Mouse (Mus musculus) forebrain, embryonic 16.5 days (tissue): ENCODE data around the gene Alg13. TPM values are rescaled to one million over a fixed set of nuclear protein-coding genes. Genes with fewer than 3 reads are reported as not detected.

Experiments
- ATAC-seq: fragments of 200-750 bp; cut with Nextera tagmentation; 2 replicates; pipeline ENCODE4 v1.8.0; 2017; ENCODE audit warnings: mild to moderate bottlenecking, moderate library complexity
- H3K27ac ChIP-seq: fragments of 300-500 bp; sonication (generic); 2 replicates; pipeline ENCODE4 v1.5.1; 2014; ENCODE audit warnings: low read length, control low read depth
- H3K27me3 ChIP-seq: fragments of 300-500 bp; sonication (generic); replicated peaks from 2 replicates; pipeline ENCODE4 v1.6.1; 2014; ENCODE audit warnings: low read length; ENCODE audit not compliant: control insufficient read depth, insufficient read depth
- H3K36me3 ChIP-seq: fragments of 300-500 bp; sonication (generic); 2 replicates; pipeline ENCODE4 v1.6.1; 2014; ENCODE audit not compliant: control insufficient read depth, insufficient read depth
- H3K4me1 ChIP-seq: fragments of 300-500 bp; sonication (generic); replicated peaks from 2 replicates; pipeline ENCODE4 v1.6.1; 2014; ENCODE audit warnings: low read length; ENCODE audit not compliant: control insufficient read depth, insufficient read depth
- H3K4me2 ChIP-seq: fragments of 300-500 bp; sonication (generic); 2 replicates; pipeline ENCODE4 v1.6.1; 2014; ENCODE audit warnings: mild to moderate bottlenecking, low read length, control low read depth
- H3K4me3 ChIP-seq: fragments of 300-500 bp; sonication (generic); replicated peaks from 2 replicates; pipeline ENCODE4 v1.5.1; 2014; ENCODE audit warnings: mild to moderate bottlenecking, low read length, control low read depth
- H3K9ac ChIP-seq: fragments of 300-500 bp; sonication (generic); replicated peaks from 2 replicates; pipeline ENCODE4 v1.6.1; 2014; ENCODE audit warnings: low read depth, low read length, control low read depth
- H3K9me3 ChIP-seq: fragments of 300-500 bp; sonication (generic); 2 replicates; pipeline ENCODE4 v1.6.1; 2016; ENCODE audit warnings: low read length; ENCODE audit not compliant: control insufficient read depth
- WGBS: fragments of 180-500 bp; shearing (Covaris S2); extraction: QIAGEN DNeasy Blood & Tissue Kit; methylation state at CpG from one replicate; pipeline ENCODE4 v1.1.7; 2014; 5-methylcytosine and 5-hydroxymethylcytosine counted together
- polyA plus RNA-seq: library from polyadenylated mRNA; unstranded; fragments of >200 nt; fragmentation: Nextera tagmentation; extraction: Ambion mirVana; gene quantifications from 2 replicates; pipeline ENCODE4 v1.2.1, GENCODE M21; 2015

Gene Alg13
- polyA plus RNA-seq, 1 experiment from 2014 or later, result 14.6 TPM

- Histone ChIP-seq H3K4me3 (no peak overlapping the region), H3K27ac (no peak overlapping the region), H3K36me3 (no peaks in the 10 kb centered on the region), H3K9me3 (no peaks in the 10 kb centered on the region), H3K4me1 (no peaks in the 10 kb centered on the region), H3K27me3 (no peaks in the 10 kb centered on the region), H3K9ac (no peak overlapping the region), H3K4me2 (no peak overlapping the region)
- no peak for ATAC-seq
Observed at GRCm38 (mm10) chrX:144325375-144325774, 7.8 kb downstream of the Alg13 start.

- Histone ChIP-seq H3K9ac (no peak overlapping the region), H3K4me3 (no peak overlapping the region)
Observed at GRCm38 (mm10) chrX:144335332-144336015, 17.9 kb downstream of the Alg13 start.

GRCm38 (mm10) chrX:144337938-144338337 lies 20.3 kb downstream of the Alg13 start:
- Histone ChIP-seq H3K4me3 (no peak overlapping the region), H3K4me1 (no peaks in the 10 kb centered on the region), H3K9me3 (no peaks in the 10 kb centered on the region), H3K27ac (no peak overlapping the region), H3K4me2 (no peak overlapping the region), H3K9ac (no peak overlapping the region), H3K27me3 (no peaks in the 10 kb centered on the region), H3K36me3 (no peaks in the 10 kb centered on the region)
- no peak for ATAC-seq

More at GRCm38 (mm10) chrX:144335332-144336015, 17.9 kb downstream of the Alg13 start:
- Histone ChIP-seq H3K9me3 (no peaks in the 10 kb centered on the region), H3K27me3 (no peaks in the 10 kb centered on the region), H3K36me3 (no peaks in the 10 kb centered on the region), H3K27ac (no peak overlapping the region), H3K4me2 (no peak overlapping the region), H3K4me1 (no peaks in the 10 kb centered on the region)
- no peak for ATAC-seq
- WGBS, result 44% methylated on average over 8 of the region's 8 CpGs

GRCm38 (mm10) chrX:144338355-144338754 lies 20.8 kb downstream of the Alg13 start:
- Histone ChIP-seq H3K9ac (no peak overlapping the region), H3K4me3 (no peak overlapping the region), H3K4me2 (no peak overlapping the region), H3K4me1 (no peaks in the 10 kb centered on the region), H3K36me3 (no peaks in the 10 kb centered on the region), H3K9me3 (no peaks in the 10 kb centered on the region), H3K27ac (no peak overlapping the region), H3K27me3 (no peaks in the 10 kb centered on the region)
- ATAC-seq, result no peak

GRCm38 (mm10) chrX:144374196-144374595 lies 56.6 kb downstream of the Alg13 start:
- no peaks in the 10 kb centered on the region for H3K4me1 ChIP-seq
- H3K27me3 ChIP-seq, result no peaks in the 10 kb centered on the region
- H3K4me2 ChIP-seq, result no peak overlapping the region
- H3K9me3 ChIP-seq, result no peaks in the 10 kb centered on the region
- H3K27ac ChIP-seq, result no peak overlapping the region
- no peak for ATAC-seq
- WGBS, result 65% methylated on average over 2 of the region's 2 CpGs
- no peak overlapping the region for H3K4me3 ChIP-seq
- H3K36me3 ChIP-seq, result no peaks in the 10 kb centered on the region
- H3K9ac ChIP-seq, result no peak overlapping the region

- H3K27ac ChIP-seq, result no peak overlapping the region
- WGBS, result 26% methylated on average over 7 of the region's 7 CpGs
- H3K4me3 ChIP-seq, result no peak overlapping the region
- ATAC-seq, result peak; percentile 85
- no peaks in the 10 kb centered on the region for H3K9me3 ChIP-seq
- H3K9ac ChIP-seq, result no peak overlapping the region
- H3K4me2 ChIP-seq, result no peak overlapping the region
- H3K36me3 ChIP-seq, result no peaks in the 10 kb centered on the region
- H3K27me3 ChIP-seq, result no peaks in the 10 kb centered on the region
- H3K4me1 ChIP-seq, result no peaks in the 10 kb centered on the region
Observed at GRCm38 (mm10) chrX:144403526-144403925, 85.9 kb downstream of the Alg13 start.

- H3K9me3 ChIP-seq, result no peaks in the 10 kb centered on the region
- ATAC-seq, result no peak
- no peak overlapping the region for H3K9ac ChIP-seq
- no peaks in the 10 kb centered on the region for H3K36me3 ChIP-seq
- WGBS, result 86% methylated on average over 5 of the region's 5 CpGs
- no peak overlapping the region for H3K4me3 ChIP-seq
- no peak overlapping the region for H3K27ac ChIP-seq
- no peak overlapping the region for H3K4me2 ChIP-seq
- H3K4me1 ChIP-seq, result no peaks in the 10 kb centered on the region
- no peaks in the 10 kb centered on the region for H3K27me3 ChIP-seq
Observed at GRCm38 (mm10) chrX:144408036-144408435, 90.4 kb downstream of the Alg13 start.

- H3K4me2 ChIP-seq, result no peak overlapping the region
- H3K4me3 ChIP-seq, result no peak overlapping the region
- H3K9ac ChIP-seq, result no peak overlapping the region
- H3K9me3 ChIP-seq, result no peaks in the 10 kb centered on the region
- H3K36me3 ChIP-seq, result no peaks in the 10 kb centered on the region
- no peak for ATAC-seq
- no peak overlapping the region for H3K27ac ChIP-seq
- WGBS, result 78% methylated on average over 1 of the region's 1 CpGs
- no peaks in the 10 kb centered on the region for H3K4me1 ChIP-seq
- no peaks in the 10 kb centered on the region for H3K27me3 ChIP-seq
Observed at GRCm38 (mm10) chrX:144420259-144420658, 102.7 kb downstream of the Alg13 start.

- no peak overlapping the region for H3K4me2 ChIP-seq
- H3K27ac ChIP-seq, result no peak overlapping the region
- no peak overlapping the region for H3K9ac ChIP-seq
- no peaks in the 10 kb centered on the region for H3K36me3 ChIP-seq
- no peaks in the 10 kb centered on the region for H3K4me1 ChIP-seq
- H3K9me3 ChIP-seq, result no peaks in the 10 kb centered on the region
- no peak overlapping the region for H3K4me3 ChIP-seq
- no peak for ATAC-seq
- WGBS, result 96% methylated on average over 1 of the region's 1 CpGs
- no peaks in the 10 kb centered on the region for H3K27me3 ChIP-seq
Observed at GRCm38 (mm10) chrX:144421091-144421490, 103.5 kb downstream of the Alg13 start.

- Histone ChIP-seq H3K27me3 (no peaks in the 10 kb centered on the region), H3K9me3 (no peaks in the 10 kb centered on the region), H3K4me1 (no peaks in the 10 kb centered on the region), H3K4me3 (no peak overlapping the region), H3K36me3 (no peaks in the 10 kb centered on the region), H3K4me2 (no peak overlapping the region), H3K9ac (no peak overlapping the region), H3K27ac (no peak overlapping the region)
- ATAC-seq, result no peak
- 78% methylated on average over 3 of the region's 3 CpGs for WGBS
Observed at GRCm38 (mm10) chrX:144423848-144424247, 106.2 kb downstream of the Alg13 start.
